Mouse (Mus musculus): ENCODE results near the gene Gstp3. TPM values are rescaled to one million over a fixed set of nuclear protein-coding genes. Genes with fewer than 3 reads are reported as not detected.
"Not testable (repeated sequence)": the region's sequence is repeated elsewhere in the genome, so short reads cannot be mapped to it uniquely, and the experiment has no call there.

Gene Gstp3
- polyA plus RNA-seq, 1 experiment = not detected

DNA sequence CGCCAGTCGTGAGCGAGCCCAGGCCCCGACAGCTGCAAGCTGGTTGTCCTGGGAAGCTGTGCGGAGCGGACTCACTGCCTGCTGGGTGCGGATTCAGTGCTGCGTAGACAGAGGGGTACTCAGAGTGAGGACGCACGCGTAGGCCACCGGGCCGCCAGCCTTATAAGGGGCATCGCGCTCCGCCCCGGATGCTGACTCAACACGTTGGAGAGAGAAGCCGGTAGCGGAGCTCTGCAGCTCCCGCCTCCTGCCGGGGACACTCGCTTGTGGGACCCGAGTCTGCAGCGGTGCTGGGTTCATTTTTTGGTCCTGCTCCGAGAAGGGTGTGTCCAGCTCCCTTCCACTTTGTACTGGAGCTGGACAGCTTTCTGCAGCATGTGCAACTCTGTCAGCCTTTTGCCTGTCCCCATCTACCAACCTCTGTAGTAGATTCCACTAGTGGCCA, 21.6 kb downstream of the Gstp3 start, which contains the start of gene Gstp1:
Gstp1 (minus strand) TSS at position 198 of the 445 bp plus-strand sequence.
- Histone ChIP-seq H3K4me3 (ENCODE audit: insufficient read depth, low read depth, low read length) (peak within 1 kb of the TSS; percentile 85), H3K4me1 (ENCODE audit: control insufficient read depth, insufficient read depth, low read length) (peaks cover 9% of the 10 kb centered on the region), H3K27ac (ENCODE audit: insufficient read depth, low read depth, low read length) (peak within 1 kb of the TSS; percentile 71)
- under 1% methylated on average over 26 of the region's 26 CpGs for WGBS
- TF ChIP-seq POLR2A (IDR thresholded peaks at IDR 0.05; ENCODE audit: insufficient read depth, low read depth, low read length) (peak; percentile 67), CTCF (IDR thresholded peaks at IDR 0.05; ENCODE audit: insufficient read depth, low read depth, low read length) (no peak)

DNA sequence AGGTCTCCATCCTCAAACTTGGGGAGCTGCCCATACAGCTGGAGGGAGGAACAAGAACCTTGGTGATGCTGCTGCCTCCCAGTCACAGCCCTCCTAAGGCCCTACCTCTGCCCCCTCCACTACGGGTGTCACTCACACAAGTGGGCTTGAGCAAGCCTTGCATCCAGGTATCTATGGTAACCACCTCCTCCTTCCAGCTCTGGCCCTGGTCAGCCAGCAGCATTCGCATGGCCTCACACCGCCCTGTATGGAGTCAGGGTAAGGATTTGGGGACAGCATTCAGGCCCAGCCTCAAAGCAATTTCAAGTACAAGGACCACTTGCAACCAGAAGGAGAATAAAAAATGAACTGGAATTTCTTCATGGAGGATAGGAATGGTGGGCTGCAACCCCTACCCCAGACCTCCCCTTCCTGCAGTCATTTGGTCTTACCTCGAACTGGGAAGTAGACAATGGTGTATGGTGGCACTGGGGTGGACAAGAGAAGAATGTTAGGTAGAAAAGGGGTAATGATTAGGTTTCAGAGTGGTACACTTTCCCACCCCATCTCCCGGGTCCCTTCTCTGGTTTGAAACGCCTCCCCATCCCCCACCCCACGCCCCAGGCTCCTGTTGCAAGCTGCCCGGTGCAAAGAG, 22.1 kb downstream of the Gstp3 start:
- H3K27ac ChIP-seq (ENCODE audit: insufficient read depth, low read depth, low read length) = peak overlapping the region; percentile 71
- 20% methylated on average over 7 of the region's 8 CpGs for WGBS
- not testable (repeated sequence) for H3K4me1 ChIP-seq (ENCODE audit: control insufficient read depth, insufficient read depth, low read length)
- H3K4me3 ChIP-seq (ENCODE audit: insufficient read depth, low read depth, low read length) = peak overlapping the region; percentile 85

- WGBS = 83% methylated on average over 12 of the region's 12 CpGs
- TF ChIP-seq POLR2A (IDR thresholded peaks at IDR 0.05; ENCODE audit: insufficient read depth, low read depth, low read length) (no peak), CTCF (IDR thresholded peaks at IDR 0.05; ENCODE audit: insufficient read depth, low read depth, low read length) (no peak)
- Histone ChIP-seq H3K4me1 (ENCODE audit: control insufficient read depth, insufficient read depth, low read length) (peaks cover 9% of the 10 kb centered on the region), H3K4me3 (ENCODE audit: insufficient read depth, low read depth, low read length) (no peak overlapping the region), H3K27ac (ENCODE audit: insufficient read depth, low read depth, low read length) (no peak overlapping the region)
These were observed 22.9 kb downstream of the Gstp3 start for GRCm38 (mm10) chr19:4036327-4037045.

DNA sequence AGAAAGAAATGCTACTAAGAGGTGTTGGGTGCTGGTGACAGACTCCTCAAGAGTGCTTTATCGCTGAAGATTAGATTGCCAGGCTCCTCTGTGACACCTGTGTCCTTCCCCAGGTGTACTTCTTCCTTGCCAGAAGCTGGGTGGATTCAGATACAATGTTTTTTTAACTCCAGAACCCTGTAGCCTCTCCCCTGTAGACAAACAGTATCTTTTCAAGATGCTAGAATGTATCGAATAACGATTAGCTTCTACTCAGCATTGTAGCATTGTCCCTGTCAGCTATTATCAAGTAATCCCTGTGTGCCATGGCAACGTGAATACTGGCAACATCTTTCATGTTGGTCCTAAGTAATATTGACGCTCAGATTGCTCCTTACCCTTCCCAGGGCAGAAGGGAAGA, 25.6 kb downstream of the Gstp3 start:
- 49% methylated on average over 5 of the region's 5 CpGs for WGBS
- Histone ChIP-seq H3K4me3 (ENCODE audit: insufficient read depth, low read depth, low read length) (no peak overlapping the region), H3K4me1 (ENCODE audit: control insufficient read depth, insufficient read depth, low read length) (peaks cover 9% of the 10 kb centered on the region)

GRCm38 (mm10) chr19:4033298-4033697, 26.1 kb downstream of the Gstp3 start:
- peaks cover 9% of the 10 kb centered on the region for H3K4me1 ChIP-seq (ENCODE audit: control insufficient read depth, insufficient read depth, low read length)
- TF ChIP-seq POLR2A (IDR thresholded peaks at IDR 0.05; ENCODE audit: insufficient read depth, low read depth, low read length) = no peak
- TF ChIP-seq CTCF (IDR thresholded peaks at IDR 0.05; ENCODE audit: insufficient read depth, low read depth, low read length) = no peak
- WGBS = 80% methylated on average over 3 of the region's 3 CpGs
- no peak overlapping the region for H3K4me3 ChIP-seq (ENCODE audit: insufficient read depth, low read depth, low read length)
- no peak overlapping the region for H3K27ac ChIP-seq (ENCODE audit: insufficient read depth, low read depth, low read length)

More for the DNA sequence above, 25.6 kb downstream of the Gstp3 start:
- TF ChIP-seq CTCF (IDR thresholded peaks at IDR 0.05; ENCODE audit: insufficient read depth, low read depth, low read length) (no peak), POLR2A (IDR thresholded peaks at IDR 0.05; ENCODE audit: insufficient read depth, low read depth, low read length) (no peak)
- H3K27ac ChIP-seq (ENCODE audit: insufficient read depth, low read depth, low read length) = no peak overlapping the region

GRCm38 (mm10) chr19:4032668-4033067, 26.7 kb downstream of the Gstp3 start:
- WGBS = 66% methylated on average over 7 of the region's 7 CpGs
- TF ChIP-seq POLR2A (IDR thresholded peaks at IDR 0.05; ENCODE audit: insufficient read depth, low read depth, low read length) = no peak
- TF ChIP-seq CTCF (IDR thresholded peaks at IDR 0.05; ENCODE audit: insufficient read depth, low read depth, low read length) = no peak
- peaks cover 9% of the 10 kb centered on the region for H3K4me1 ChIP-seq (ENCODE audit: control insufficient read depth, insufficient read depth, low read length)
- H3K27ac ChIP-seq (ENCODE audit: insufficient read depth, low read depth, low read length) = no peak overlapping the region
- no peak overlapping the region for H3K4me3 ChIP-seq (ENCODE audit: insufficient read depth, low read depth, low read length)

GRCm38 (mm10) chr19:4027576-4027975, 31.8 kb downstream of the Gstp3 start:
- no peak overlapping the region for H3K4me3 ChIP-seq (ENCODE audit: insufficient read depth, low read depth, low read length)
- no peak overlapping the region for H3K27ac ChIP-seq (ENCODE audit: insufficient read depth, low read depth, low read length)
- no peaks in the 10 kb centered on the region for H3K4me1 ChIP-seq (ENCODE audit: control insufficient read depth, insufficient read depth, low read length)
- no peak for TF ChIP-seq CTCF (IDR thresholded peaks at IDR 0.05; ENCODE audit: insufficient read depth, low read depth, low read length)
- TF ChIP-seq POLR2A (IDR thresholded peaks at IDR 0.05; ENCODE audit: insufficient read depth, low read depth, low read length) = no peak

DNA sequence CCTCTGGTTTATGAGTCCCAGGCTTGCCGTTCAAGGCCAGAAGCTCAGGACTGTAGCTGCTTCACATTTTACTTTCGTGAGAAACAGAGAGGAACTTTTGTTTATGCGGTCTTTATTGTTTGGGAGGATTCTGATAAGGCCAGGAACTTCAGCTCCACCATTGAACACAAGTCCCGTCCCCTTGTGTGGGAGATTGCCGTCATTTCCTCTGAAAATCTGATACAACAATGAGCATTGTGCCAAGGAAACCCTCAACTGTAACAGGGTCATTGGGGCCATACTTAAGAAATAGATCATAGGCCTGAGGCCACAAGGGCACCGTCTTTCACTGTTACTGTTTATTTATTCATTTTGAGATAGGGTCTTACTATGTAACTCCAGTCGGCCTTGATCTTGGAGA, 36.2 kb downstream of the Gstp3 start:
- Histone ChIP-seq H3K27ac (ENCODE audit: insufficient read depth, low read depth, low read length) (no peak overlapping the region), H3K4me1 (ENCODE audit: control insufficient read depth, insufficient read depth, low read length) (no peaks in the 10 kb centered on the region), H3K4me3 (ENCODE audit: insufficient read depth, low read depth, low read length) (no peak overlapping the region)
- 76% methylated on average over 7 of the region's 7 CpGs for WGBS
- TF ChIP-seq CTCF (IDR thresholded peaks at IDR 0.05; ENCODE audit: insufficient read depth, low read depth, low read length) (no peak), POLR2A (IDR thresholded peaks at IDR 0.05; ENCODE audit: insufficient read depth, low read depth, low read length) (no peak)

DNA sequence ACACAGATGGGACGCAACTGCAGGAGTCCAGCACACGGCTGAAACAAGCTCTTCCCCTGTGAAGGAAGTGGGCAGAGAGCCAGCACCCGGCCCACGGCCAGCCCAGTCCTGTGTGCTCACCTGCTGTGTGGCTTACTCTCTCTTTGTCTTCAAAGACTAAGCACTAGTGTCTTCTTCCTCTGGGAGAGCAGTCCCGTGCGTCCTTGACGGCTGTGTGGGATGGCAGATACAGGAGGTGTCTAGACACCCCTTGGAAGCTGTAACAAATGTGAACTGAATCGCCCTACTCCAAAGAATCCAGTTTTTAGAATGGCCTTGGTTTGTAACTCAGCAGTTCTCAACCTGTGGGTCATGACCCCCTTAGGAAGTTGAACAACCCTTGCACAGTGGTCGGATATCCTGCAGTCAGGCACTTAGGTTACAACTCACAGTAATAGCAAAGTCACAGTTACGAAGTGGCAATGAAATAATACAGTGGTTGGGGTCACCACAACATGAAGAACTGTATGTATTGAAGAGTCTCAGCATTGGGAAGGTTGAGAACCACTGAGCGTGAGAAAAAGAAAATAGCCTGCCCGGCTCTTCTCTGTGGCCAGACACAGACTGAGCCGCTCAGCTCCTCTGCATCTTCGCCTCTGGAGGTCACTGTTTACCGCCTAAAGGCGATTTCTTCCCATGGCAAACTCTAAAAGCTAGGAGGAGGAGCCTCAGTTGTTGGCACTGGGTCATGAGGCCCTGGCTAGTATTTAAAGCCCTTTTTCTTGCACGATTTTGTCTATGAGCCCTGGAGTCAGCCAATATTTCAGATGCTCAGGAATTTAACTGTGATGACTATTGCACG, 40.4 kb downstream of the Gstp3 start:
- Histone ChIP-seq H3K27ac (ENCODE audit: insufficient read depth, low read depth, low read length) (no peak overlapping the region), H3K4me1 (ENCODE audit: control insufficient read depth, insufficient read depth, low read length) (no peaks in the 10 kb centered on the region), H3K4me3 (ENCODE audit: insufficient read depth, low read depth, low read length) (no peak overlapping the region)
- 21% methylated on average over 18 of the region's 18 CpGs for WGBS
- TF ChIP-seq CTCF (IDR thresholded peaks at IDR 0.05; ENCODE audit: insufficient read depth, low read depth, low read length) (peak; percentile 72), POLR2A (IDR thresholded peaks at IDR 0.05; ENCODE audit: insufficient read depth, low read depth, low read length) (no peak)
